Comparison of ENCODE assay signal across 22 mouse cellular contexts in the genomic region with DNA sequence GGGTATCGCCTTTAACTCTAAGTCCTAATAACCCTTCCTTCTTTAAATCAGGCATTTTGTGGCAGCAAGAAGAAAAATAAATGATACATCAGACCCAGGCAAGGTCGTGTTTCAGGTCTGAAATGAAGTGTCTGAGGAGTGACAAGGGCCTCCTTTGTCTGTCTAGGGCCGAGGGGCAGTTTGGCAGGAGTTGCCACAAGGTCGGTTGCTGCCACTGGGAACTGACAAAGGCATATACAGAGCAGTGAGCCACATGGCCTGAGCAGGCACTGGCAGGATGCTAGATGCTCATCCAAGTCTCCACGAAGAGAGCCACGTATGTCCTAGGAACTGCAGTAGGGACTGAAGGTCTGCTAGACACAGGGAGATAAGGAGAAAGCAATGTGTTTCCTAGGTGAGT. TPM values are rescaled to one million over a fixed set of nuclear protein-coding genes. Genes with fewer than 3 reads are reported as not detected.
"Had no signal": no experiment of that assay in that cellular context is flagged by ENCODE, and none has a peak within 500 bp of the region (broad histone marks: within the 10 kb centered on the region; RNA-seq: fewer than 3 reads in every experiment).

No protein-coding gene starts in this region.

- H3K27ac ChIP-seq: heart, embryonic 10.5 days; hindbrain, embryonic 10.5 days; hindbrain, embryonic 12.5 days; hindbrain, embryonic 15.5 days; layer of hippocampus, adult 2 months; limb, embryonic 13.5 days; limb, embryonic 15.5 days; liver, embryonic 12.5 days had no signal

- H3K9ac ChIP-seq: heart, embryonic 12.5 days; hindbrain, embryonic 12.5 days; hindbrain, embryonic 15.5 days; limb, embryonic 13.5 days; limb, embryonic 15.5 days; liver, embryonic 12.5 days had no signal

- H3K27me3 ChIP-seq: heart, embryonic 12.5 days; hindbrain, embryonic 12.5 days; hindbrain, embryonic 15.5 days; limb, embryonic 13.5 days; limb, embryonic 15.5 days; liver, embryonic 12.5 days had no signal

- H3K9me3 ChIP-seq: heart, embryonic 10.5 days; heart, embryonic 12.5 days; hindbrain, embryonic 12.5 days; hindbrain, embryonic 15.5 days; limb, embryonic 13.5 days had no signal

- H3K4me3 ChIP-seq: heart, embryonic 10.5 days; heart, embryonic 12.5 days; hindbrain, embryonic 10.5 days; hindbrain, embryonic 12.5 days; hindbrain, embryonic 15.5 days; layer of hippocampus, adult 2 months; limb, embryonic 13.5 days; limb, embryonic 15.5 days; liver, embryonic 12.5 days had no signal

- DNase-seq: gastrocnemius, postnatal 10 days; gastrocnemius, postnatal 25 days; heart, adult 18-20 months; heart, postnatal 10 days; heart, postnatal 4 days; kidney, adult 18-20 months; kidney, adult 8-10 months; kidney, postnatal 10 days; kidney, postnatal 25 days; kidney, postnatal 4 days; left cerebral cortex, postnatal 4 days had no signal

- H3K4me2 ChIP-seq: heart, embryonic 12.5 days; hindbrain, embryonic 12.5 days; hindbrain, embryonic 15.5 days; limb, embryonic 13.5 days; limb, embryonic 15.5 days; liver, embryonic 12.5 days had no signal

- H3K4me1 ChIP-seq: heart, embryonic 10.5 days; hindbrain, embryonic 10.5 days; hindbrain, embryonic 12.5 days; hindbrain, embryonic 15.5 days had no signal

- ATAC-seq: inflammation-experienced regulatory T-cells, adult 6 months; intestine, postnatal 0 days; liver, embryonic 12.5 days had no signal

RNA-seq across cellular contexts. Expression of a gene that starts 37.0 kb away (rescaled TPM):
- polyA plus RNA-seq: inflammation-experienced regulatory T-cells, adult 6 months had no signal
